Mouse (Mus musculus) spleen, postnatal 14 days (tissue): ENCODE results near the gene Lztr1.

Experiments
- DNase-seq, 2 experiments: peaks; one replicate each; pipeline ENCODE4 v3.0.0; 2021 to 2022; ENCODE audit warnings: low spot score in 2 of 2

Gene Lztr1

DNA sequence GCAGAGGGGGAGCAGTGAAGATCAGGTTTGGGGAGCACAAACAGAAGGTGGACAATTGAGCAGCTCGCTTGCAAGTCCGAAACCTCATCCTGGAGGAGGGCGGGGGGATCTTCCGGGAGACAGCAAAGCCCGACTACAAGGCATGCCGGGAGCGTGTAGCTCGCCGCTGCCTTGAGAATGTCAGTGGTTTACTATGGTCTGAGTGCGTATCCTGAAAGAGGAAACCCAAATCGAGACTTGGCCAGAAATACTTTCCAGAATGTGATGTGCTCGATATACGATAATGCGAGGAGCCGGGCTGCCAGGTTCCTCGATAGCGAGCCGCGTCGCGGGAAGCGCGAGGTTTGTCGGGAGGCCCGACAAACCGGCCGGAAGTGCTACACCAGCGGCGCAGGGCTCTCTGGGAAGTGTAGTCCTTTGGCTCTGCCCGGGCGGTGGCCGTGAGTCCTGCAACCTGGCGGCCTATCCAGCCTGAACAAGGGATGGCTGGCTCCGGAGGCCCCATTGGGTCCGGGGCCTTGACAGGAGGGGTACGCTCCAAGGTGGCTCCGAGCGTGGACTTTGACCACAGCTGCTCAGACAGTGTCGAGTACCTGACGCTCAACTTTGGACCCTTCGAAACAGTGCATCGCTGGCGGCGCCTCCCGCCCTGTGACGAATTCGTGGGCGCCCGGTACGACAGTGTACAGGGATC, at the start of gene Lztr1:
TSS of gene Lztr1 (plus strand) at position 143 of the 694 bp plus-strand sequence.
- peak; percentile 75 to 85 for DNase-seq

DNA sequence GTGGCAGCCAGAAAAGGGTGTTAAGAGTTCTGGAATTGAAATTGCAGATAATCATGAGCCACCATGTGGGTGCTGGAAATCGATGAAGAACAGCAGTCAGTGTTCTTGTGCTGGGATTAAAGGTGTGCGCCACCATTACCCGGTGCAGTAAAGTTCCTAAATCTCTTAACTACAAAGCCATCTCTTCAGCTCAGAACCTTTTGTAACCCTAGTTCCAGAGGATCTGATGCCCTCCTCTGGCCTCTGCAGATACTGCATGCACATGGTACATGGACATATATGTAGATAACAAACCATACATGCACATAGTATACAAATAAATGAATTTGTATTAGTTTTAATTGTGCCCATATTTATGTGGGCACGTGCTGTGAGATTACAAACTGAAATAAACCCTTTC, 48.2 kb upstream of the Lztr1 start:
- DNase-seq, result peak; percentile 22 to 54

DNA sequence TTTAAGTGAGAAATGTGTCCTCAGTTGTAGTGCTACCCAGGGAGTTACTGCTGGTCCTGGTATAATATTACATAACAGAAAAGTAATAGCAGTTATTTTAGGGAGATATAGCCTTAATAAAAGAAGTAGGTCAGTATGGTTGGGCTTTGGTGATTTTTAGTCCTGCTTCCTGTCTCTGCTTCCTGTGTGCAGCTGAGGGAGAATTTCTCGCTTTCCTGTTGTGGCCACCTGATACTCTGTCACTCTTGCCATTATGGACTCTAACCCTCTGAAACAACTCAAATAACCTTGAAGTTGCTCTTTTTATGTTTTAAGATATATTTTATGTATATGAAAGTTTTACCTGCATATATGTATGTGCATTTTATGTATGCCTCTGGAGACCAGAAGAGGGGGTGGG, 46.9 kb upstream of the Lztr1 start:
- no peak for DNase-seq

DNA sequence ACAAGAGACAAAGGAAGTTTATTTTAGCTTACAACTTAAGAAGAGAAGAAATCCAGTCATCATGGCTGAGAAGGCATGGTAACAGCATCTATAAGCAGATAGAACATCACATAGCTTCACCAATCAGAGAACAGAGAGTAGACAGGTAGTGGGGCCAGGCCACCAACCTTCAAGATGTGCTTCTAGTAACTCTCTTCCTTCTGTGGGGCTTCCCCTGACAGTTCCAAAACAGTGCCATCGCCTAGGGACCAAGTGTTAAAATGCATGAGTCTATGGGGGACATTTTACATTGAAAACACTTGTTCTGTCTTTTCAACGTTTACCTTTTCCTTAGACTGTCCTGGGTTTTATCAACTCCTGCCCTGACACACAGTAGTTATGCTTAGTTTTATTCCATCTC, 45.3 kb upstream of the Lztr1 start:
- DNase-seq, result no peak

DNA sequence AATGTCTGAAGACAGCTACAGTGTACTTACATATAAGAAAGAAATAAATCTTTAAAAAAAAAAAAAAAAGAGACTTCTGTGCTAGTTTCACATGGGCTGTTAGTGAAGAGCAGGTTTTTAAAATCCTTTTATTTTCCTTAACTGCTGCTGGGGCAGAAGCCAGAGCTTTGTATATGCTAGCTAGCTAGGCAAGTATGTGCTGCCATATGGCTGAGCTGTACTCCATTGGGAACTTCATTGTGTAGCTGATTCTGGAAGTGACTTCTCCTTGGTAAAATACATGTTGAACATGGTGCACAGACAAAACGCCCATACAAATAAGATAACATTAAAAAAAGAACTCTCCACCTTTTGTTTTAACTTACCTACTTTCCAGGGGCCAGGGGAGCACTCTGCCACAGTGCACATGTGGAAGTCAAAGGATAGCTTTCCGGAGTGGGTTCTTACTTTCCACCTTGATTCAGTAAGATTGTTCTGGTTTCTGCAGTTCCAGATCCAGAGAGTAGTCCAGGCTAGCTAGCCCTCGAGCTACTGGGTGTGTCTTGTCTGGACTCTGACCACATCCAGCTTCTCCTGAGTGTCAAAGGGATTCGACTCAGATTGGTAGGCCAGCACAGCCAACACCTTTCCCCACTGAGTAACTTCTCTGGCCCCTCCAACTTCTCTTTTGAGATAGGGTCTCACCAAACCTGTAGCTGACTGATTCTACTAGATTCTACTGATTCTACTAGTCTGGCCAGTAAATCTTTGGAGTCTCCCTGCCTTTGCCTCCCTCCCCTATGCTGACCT, 41.4 kb upstream of the Lztr1 start:
- DNase-seq, result no peak

DNA sequence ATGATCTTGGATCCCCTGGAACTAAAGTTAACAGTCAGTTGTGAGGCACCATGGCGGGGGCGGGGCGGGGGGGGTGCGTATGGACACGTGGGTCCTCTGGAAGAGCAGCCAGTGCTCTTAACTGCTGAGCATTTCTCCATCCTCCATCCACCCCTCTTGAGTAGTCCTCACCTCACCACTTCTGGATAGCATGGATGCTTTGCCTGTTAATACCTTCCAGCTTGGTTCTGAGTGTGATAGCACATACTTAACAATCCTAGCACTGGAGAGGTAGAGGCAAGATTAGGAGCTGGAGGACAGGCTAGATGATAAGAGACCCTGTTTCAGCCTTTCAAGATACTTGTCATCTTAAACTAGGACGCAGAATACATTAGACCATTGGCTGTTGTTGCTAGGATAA, 36.0 kb upstream of the Lztr1 start:
- DNase-seq, result no peak

DNA sequence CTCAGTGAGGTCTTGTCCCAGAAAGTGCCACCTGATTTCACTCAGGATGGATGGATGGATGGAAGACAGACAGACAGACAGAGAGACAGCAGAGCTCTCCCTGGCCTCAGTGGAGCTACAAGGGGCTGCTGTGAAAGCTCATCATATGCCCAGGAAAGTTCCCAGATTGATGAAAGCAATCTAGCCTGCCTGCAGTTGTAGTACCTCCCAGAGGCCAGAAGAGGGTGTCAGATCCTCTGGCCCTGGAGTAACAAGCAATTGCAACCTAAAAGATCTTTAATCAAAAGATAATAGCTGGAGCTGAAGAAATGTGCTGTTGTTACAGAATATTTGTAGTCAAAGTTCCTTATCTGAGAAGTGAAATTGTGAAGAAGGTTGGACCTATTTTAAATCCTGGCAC, 34.4 kb upstream of the Lztr1 start:
- DNase-seq, result no peak

DNA sequence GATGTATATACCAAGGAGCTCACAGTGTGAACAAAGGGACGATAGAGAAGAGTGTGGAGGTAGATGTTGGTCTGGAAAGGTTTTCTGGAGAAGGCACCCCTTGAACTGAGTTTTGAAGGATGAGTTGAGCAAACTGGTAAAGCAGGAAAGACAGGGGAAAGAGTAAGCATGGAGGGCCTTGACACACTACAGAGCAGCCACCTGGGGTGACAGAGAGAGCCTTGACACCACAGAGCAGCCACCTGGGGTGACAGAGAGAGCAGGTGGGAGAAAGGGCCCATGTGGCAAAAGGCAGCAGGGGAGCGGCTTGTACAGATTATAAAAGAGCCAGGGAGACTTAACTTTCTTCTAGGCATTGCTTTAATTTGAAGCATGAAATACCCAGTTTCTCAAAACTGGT, 33.7 kb upstream of the Lztr1 start:
- DNase-seq, result no peak

DNA sequence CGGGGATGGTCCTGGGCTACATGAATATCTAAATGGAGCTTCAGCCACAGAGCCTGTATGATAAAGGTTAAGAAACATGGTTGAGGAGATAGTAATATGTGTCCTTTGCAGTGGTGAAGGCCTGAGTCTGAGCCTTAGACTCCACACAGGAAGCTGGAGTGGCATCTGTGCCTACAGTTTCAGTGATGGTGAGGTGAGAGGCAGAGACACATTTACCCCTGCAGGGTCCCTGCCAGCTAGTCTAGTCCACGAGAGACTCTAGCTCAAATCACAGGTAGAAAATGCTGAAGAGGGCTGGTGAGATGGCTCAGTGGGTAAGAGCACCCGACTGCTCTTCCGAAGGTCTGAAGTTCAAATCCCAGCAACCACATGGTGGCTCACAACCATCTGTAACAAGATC, 33.2 kb upstream of the Lztr1 start:
- no peak for DNase-seq

DNA sequence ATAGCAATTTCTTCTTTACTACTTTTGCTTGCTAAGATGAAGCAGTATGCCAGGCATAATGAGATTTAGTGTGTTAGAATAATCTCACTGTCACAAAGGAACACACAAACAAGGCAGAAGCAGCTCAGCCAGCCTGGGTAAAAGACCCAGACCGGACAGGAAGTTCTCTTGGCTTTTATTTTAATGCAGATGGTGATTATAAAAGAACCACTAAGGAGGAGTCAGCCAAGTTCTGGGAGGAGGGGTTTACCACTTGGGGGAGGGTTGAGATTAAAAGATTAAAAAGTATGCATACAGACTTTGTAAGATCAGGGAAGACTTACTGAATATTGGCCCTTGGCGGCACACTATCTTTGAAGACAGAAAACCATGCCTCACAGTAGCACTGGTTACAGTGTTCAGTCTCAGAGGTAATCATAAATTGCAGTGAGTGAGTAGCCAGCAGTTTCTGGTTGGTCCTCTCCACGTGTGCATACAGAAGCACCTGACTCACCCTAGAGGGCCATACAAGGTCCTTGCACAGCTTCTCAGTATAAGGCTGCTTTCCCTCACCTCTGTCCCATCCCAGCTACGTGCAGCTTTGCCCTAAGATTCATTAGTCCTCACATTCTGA, 30.1 kb upstream of the Lztr1 start:
- DNase-seq, result no peak

DNA sequence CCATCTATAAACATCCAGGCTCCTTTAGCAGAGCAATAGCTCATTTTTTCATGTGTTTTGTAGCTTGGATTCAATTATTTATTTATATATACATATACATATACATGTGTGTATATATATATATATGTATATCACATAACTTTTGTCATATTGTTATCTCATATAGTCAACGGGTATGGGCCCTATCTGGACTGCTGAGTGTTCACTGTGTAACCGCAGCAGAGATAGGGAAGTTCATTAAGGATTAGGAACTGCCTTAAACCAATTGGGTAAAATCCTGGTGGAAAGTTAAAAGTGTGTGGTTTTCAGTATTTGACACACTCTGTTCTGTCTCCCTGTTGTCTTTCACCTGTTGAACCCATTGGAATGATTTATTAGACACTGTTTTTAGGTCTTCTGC, 27.0 kb upstream of the Lztr1 start:
- no peak for DNase-seq

DNA sequence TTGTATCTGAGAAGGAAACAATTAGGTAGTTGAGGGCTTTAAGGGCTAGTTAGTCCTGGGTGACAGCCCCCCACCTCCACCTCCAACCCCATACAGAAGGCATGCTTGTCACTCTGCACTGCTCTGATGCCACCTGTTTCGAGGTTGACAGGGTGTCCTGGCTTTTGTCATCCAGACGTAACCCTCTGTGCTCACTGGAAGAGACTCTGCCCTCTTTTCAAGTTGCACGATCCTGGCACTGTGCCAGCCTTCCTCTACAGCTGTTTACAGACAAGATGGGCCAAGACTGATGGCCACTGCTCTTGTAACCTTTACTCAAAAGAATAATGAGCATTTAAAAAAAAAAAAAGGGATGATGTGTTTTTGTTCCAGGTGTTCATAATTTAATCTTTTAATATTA, 22.0 kb upstream of the Lztr1 start:
- no peak for DNase-seq

DNA sequence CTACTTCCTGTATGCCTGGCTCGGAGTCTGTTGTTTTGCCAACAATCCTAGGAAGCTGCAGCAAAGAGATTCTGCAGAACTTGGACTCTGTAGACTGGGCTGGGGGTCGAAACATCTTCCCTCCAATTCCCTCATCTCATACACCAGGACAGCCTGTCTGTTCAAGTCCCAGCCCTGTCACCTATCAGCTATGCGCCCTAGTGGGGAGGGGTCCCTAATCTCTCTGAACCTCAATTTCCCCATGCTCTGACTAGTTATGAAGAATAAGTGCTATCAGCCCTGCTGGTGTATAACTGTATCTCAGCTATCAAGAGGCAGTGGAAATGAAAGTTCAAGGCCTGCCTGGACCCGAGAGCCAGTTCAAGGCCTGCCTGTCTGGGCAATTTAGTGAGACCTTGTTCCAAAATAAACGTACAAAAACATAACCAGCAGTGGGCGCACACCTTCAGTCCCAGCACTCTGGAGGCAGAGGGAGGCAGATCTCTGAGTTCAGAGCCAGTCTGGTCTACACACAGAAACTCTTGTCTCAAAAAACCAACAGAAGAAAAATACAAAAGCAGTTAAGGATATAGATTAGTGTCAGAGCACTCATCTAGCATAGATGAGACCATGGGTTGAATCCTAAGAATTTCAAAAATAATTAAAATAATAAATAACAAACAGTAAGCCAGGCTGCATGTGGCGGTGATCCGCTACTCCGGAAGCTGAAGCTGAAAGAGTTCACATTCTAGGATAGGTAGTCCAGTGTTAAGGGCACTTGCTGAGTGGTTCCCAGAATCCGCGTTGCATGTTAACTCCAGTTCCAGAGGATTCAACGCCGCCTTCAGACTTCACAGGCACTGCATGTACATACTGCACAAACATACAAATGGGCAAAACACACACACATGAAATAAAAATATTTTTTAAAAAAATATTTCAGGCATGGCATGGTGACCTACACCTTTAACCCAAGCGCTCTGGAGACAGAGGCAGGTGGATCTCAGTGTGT, 19.7 kb upstream of the Lztr1 start:
- DNase-seq, result no peak

DNA sequence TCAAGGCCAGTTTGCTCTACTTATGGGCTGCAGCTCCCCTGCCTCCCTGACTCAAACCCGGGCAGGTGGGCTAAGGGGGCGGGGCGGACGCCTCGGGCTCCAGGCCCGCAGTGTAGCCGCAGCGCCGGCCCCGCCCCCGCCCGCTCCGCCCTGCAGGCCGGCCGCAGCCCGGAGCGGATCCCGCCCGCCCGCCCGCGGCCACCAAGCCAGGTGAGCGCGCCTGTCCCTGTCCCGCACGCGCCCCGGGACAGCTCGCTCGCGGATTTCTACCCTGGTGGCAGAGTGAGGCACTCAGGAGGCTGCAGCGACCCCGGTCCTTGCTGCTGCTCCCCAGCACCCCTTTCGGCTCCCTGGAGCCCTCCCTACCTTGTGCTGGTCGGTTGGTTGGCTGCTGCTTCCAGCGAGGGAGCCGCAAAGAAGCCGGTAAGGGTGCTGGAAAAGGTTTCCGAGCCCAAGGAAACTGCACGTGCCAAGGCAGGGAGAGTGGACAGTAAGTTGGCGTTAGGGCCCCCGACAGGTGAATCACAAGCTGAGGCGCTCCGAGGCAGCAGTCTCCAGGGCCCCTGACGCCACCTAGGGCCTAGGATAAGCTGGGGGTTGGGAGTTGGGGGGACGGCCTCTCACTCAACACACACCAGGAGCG, 18.9 kb upstream of the Lztr1 start, which contains the start of gene Aifm3:
TSS of gene Aifm3 (plus strand) at position 143 of the 643 bp plus-strand sequence.
- no peak for DNase-seq

DNA sequence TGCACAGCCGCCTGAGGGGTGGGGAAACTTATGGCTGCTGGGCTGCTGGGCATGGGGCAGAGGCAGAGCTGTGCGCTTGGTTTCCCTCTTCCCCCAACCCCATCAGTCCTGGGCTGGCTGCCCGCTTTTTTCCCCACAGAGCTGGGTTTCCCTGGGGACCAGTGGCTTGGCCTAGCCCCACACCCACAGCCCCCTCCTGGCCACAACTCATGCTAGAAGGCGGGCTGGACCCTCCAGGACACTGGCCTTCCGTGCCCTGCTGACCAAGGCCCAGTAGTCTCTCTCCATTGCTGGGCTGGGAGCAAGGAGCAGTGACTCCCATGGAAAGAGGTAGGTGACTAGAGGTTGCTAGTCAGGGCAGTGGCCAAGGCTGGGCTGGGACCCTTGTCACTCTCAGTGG, 17.3 kb upstream of the Lztr1 start:
- DNase-seq, result no peak

DNA sequence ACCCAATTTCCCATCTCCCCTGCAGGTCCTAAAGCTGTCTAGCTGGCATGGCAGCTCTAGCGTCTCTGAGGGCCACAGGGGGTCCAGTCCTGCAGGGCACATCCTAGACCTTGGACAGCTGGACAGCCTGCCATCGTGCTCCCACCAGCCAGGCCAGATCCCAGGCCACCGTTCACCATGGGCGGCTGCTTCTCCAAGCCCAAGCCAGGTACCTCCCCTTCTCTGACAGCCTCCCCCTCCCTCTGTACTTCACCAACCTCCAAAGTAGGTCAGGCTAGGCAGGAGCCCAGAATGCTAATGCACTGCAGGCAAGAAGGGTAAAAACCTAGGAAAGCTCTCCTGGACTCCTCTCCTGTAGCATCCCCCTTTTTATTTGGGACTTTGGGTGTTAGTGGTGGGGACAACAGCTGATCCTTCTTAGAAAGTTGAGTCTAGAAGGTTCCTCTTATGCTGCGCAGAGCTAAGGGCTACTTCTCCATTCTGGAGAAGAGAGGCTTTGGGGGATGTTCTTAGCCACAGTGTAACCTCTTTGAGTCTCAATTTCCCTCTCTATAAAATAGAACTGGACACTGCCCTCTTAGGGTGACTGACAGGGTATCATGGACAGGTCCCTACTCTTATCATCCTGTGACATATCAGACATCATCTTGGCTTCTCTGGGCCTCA, 16.5 kb upstream of the Lztr1 start:
- DNase-seq, result no peak

DNA sequence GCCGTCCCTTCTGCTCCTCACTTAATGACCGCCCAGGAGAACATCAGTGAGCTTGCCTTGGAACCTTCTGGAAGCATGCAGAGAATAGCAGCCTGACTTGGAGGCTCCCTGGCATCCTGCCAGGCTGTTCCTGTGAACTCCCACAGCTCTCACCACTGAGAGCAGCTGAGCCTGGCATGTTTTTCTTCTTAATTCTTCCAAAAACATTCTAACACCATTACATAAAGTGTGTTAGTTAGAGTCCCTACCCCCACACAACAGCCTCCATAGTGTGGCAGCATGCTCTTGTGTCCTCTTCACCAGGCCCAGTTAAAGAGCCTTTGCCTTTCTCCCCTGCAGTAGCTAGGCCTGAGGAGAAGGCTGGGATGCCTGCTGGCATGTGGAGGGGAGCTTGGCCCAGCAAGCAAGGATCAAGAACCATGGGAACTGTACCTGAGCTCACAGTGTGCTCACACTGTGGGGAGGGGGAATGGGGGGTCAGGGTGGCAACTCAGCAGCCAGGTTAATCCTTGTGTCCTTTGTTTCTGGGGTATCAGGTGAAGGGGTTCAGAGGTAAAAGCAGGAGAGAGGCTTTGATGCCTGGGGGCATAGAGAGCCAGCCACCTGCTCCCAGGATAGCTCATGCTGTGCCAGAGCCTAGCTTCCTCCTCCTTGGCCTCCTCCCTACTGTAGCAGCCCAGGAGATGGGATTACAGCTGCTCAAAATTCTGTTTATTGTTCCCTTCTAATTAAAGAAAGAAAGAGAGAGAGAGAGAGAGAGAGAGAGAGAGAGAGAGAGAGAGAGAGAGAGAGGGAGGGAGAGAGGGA, 11.8 kb upstream of the Lztr1 start:
- no peak for DNase-seq

DNA sequence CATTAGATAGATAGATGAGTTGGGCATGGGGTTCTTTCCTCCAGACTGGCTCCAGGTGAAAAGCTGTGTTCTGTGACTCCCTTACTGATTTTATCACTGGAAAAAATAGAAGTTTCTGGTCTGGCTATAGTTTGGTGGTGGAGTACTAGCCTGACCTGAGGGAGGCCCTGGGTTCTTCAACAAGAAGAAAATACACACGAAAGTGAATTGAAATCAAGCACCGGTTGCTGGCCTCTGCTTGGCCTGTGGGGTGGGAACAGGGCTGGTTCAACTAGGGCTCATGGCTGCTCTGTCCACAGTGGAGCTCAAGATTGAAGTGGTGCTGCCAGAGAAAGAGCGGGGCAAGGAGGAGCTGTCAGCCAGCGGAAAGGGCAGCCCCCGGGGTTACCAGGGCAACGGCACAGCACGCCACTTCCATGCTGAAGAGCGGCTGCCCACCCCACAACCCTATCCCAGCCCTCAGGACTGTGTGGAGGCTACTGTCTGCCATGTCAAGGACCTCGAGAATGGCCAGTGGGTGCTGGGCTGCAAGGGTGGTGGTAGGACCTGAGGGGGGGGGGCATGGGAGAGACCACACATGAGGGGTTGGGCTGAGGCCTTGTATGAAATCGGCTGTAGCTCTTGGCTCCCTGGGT, 9.1 kb upstream of the Lztr1 start:
- DNase-seq, result no peak

DNA sequence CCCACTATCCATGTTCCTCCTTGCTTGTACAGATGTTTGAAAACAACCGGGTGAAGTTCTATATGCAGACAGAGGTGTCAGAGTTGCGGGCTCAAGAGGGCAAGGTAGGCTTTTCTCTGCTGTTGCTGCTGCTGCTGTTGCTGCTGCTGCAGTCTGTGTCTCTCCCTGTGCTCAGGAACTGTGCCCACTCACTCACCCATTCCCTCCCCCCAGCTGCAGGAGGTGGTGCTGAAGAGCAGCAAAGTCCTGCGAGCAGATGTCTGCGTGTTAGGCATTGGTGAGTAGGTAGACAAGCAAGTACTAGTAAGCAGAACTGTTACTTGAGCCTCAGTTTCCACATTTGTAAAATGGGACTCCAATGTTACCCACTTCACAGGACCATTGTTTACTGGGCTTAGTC, 5.8 kb upstream of the Lztr1 start:
- DNase-seq, result no peak
